Mouse (Mus musculus) intestine, postnatal 0 days (tissue): Measurements from ENCODE around the gene Rdh13. TPM values are rescaled to one million over a fixed set of nuclear protein-coding genes. Genes with fewer than 3 reads are reported as not detected.
"Not testable (repeated sequence)": the region's sequence is repeated elsewhere in the genome, so short reads cannot be mapped to it uniquely, and the experiment has no call there.

ENCODE experiments used
- ATAC-seq: fragments of 200-750 bp; cut with Nextera tagmentation; 2 replicates; pipeline ENCODE4 v1.8.0; 2017; ENCODE audit warnings: mild to moderate bottlenecking, moderate TSS enrichment, moderate library complexity
- H3K27ac ChIP-seq: fragments of 300-500 bp; sonication (generic); 2 replicates; pipeline ENCODE4 v1.5.1; 2014; ENCODE audit warnings: mild to moderate bottlenecking, low read depth, low read length, moderate library complexity
- H3K27me3 ChIP-seq: fragments of 300-500 bp; sonication (generic); replicated peaks from 2 replicates; pipeline ENCODE4 v1.6.1; 2014; ENCODE audit warnings: low read length, mixed read lengths; ENCODE audit not compliant: control insufficient read depth, insufficient read depth
- H3K36me3 ChIP-seq: fragments of 300-500 bp; sonication (generic); 2 replicates; pipeline ENCODE4 v1.6.1; 2014; ENCODE audit warnings: mild to moderate bottlenecking, moderate library complexity; ENCODE audit not compliant: control insufficient read depth, insufficient read depth
- H3K4me1 ChIP-seq: fragments of 300-500 bp; sonication (generic); replicated peaks from 2 replicates; pipeline ENCODE4 v1.6.1; 2014; ENCODE audit warnings: antibody characterized with exemption, low read length, mixed read lengths; ENCODE audit not compliant: control insufficient read depth, insufficient read depth
- H3K4me2 ChIP-seq: fragments of 300-500 bp; sonication (generic); replicated peaks from 2 replicates; pipeline ENCODE4 v1.6.1; 2014; ENCODE audit warnings: low read depth, mild to moderate bottlenecking, moderate library complexity
- H3K4me3 ChIP-seq: fragments of 300-500 bp; sonication (generic); 2 replicates; pipeline ENCODE4 v1.5.1; 2014; ENCODE audit warnings: low read depth, low read length
- H3K9ac ChIP-seq: fragments of 300-500 bp; sonication (generic); 2 replicates; pipeline ENCODE4 v1.6.1; 2014; ENCODE audit warnings: mild to moderate bottlenecking, low read depth, low read length
- H3K9me3 ChIP-seq: fragments of 300-500 bp; sonication (generic); 2 replicates; pipeline ENCODE4 v1.6.1; 2016; ENCODE audit warnings: mixed run types; ENCODE audit not compliant: control insufficient read depth
- CTCF ChIP-seq: sonication (generic); IDR thresholded peaks from 2 replicates; pipeline ENCODE4 v1.5.1; 2016; ENCODE audit warnings: low read depth, mild to moderate bottlenecking, control low read depth, antibody characterized with exemption, moderate library complexity
- WGBS: fragments of 180-500 bp; shearing (Covaris S2); extraction: QIAGEN DNeasy Blood & Tissue Kit; methylation state at CpG from one replicate; pipeline ENCODE4 v1.1.7; 2014; 5-methylcytosine and 5-hydroxymethylcytosine counted together
- microRNA-seq: library from miRNA; unstranded; fragments of <30 nt; microRNA quantifications from one replicate; pipeline ENCODE4, GENCODE M21; 2016
- polyA plus RNA-seq: library from polyadenylated mRNA; unstranded; fragments of >200 nt; fragmentation: Nextera tagmentation; extraction: Ambion mirVana; gene quantifications from 2 replicates; pipeline ENCODE4 v1.2.1, GENCODE M21; 2015

Rdh13 gene
- polyA plus RNA-seq, 1 experiment from 2014 or later = 11.4 TPM

DNA sequence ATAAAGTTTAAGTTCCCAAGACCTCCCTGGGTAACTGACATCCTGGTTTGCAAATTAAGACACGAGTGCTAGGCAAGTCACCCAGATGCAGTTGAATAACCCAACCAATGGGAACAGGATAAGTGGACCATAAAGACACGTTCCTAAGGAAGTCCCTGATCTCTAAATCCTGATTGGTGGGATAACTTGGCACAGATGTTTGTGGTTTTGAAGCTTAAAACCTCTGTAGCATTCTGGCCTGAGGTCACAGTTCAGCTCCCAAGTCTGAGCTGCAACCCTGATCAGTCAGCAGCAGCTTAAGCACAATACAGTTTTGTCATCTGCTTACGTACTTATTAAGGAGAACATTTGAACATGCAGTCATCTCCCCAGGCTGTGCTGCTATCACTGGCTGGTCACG lies 25.2 kb downstream of the Rdh13 start:
- TF ChIP-seq CTCF = no peak
- no peak overlapping the region for H3K4me3 ChIP-seq

GRCm38 (mm10) chr7:4419681-4420080 lies 25.8 kb downstream of the Rdh13 start:
- H3K9ac ChIP-seq = no peak overlapping the region
- no peaks in the 10 kb centered on the region for H3K4me1 ChIP-seq
- no peaks in the 10 kb centered on the region for H3K9me3 ChIP-seq
- no peaks in the 10 kb centered on the region for H3K36me3 ChIP-seq
- no peak overlapping the region for H3K27ac ChIP-seq
- WGBS = 77% methylated on average over 6 of the region's 6 CpGs
- H3K4me3 ChIP-seq = no peak overlapping the region
- TF ChIP-seq CTCF = no peak
- ATAC-seq = no peak
- no peak overlapping the region for H3K4me2 ChIP-seq
- no peaks in the 10 kb centered on the region for H3K27me3 ChIP-seq

More for the DNA sequence above, 25.2 kb downstream of the Rdh13 start:
- Histone ChIP-seq H3K4me1 (no peaks in the 10 kb centered on the region), H3K36me3 (peaks cover 3% of the 10 kb centered on the region; the same call in 1 of the 2 replicates), H3K4me2 (no peak overlapping the region), H3K9me3 (no peaks in the 10 kb centered on the region), H3K27me3 (no peaks in the 10 kb centered on the region), H3K9ac (no peak overlapping the region), H3K27ac (no peak overlapping the region)
- 56% methylated on average over 4 of the region's 4 CpGs for whole genome bisulfite sequencing
- no peak for ATAC-seq

- not testable (repeated sequence) for H3K4me3 ChIP-seq
Measured at GRCm38 (mm10) chr7:4412406-4412805, 33.0 kb downstream of the Rdh13 start.

GRCm38 (mm10) chr7:4397730-4398129 lies 47.7 kb downstream of the Rdh13 start, which contains the start of gene Gp6:
Gene Gp6 (minus strand): TSS chr7:4397744.
- Histone ChIP-seq H3K9me3 (no peaks in the 10 kb centered on the region), H3K27ac (no peak within 1 kb of the TSS), H3K4me3 (no peak within 1 kb of the TSS), H3K9ac (no peak within 1 kb of the TSS), H3K4me1 (no peaks in the 10 kb centered on the region), H3K27me3 (no peaks in the 10 kb centered on the region), H3K4me2 (no peak within 1 kb of the TSS), H3K36me3 (no peaks in the 10 kb centered on the region)
- peak; percentile 83 for ATAC-seq
- no peak for TF ChIP-seq CTCF
- 86% methylated on average over 1 of the region's 1 CpGs for WGBS

More at GRCm38 (mm10) chr7:4412406-4412805, 33.0 kb downstream of the Rdh13 start:
- ATAC-seq, H3K4me2 ChIP-seq, H3K9ac ChIP-seq, H3K27me3 ChIP-seq, H3K36me3 ChIP-seq, H3K4me1 ChIP-seq, H3K9me3 ChIP-seq, H3K27ac ChIP-seq: not testable (repeated sequence)
- 95% methylated on average over 15 of the region's 15 CpGs for WGBS

Small RNA genes within 50 kb of the gene (microRNA-seq; reads per million reads assigned to microRNA genes)
- gene Gm24605 (not detected), gene Gm24752 (not detected), gene Gm25349 (not detected)

Other genes starting within 250 kb of the Rdh13 start
- 0.37 and 0.47 TPM in 2 replicates for gene Lilra5, start 207.9 kb downstream of the Rdh13 start, polyA plus RNA-seq
- gene Ncr1, start 107.9 kb downstream of the Rdh13 start, polyA plus RNA-seq = not detected in 2 replicates
- gene Gp6, start 47.9 kb downstream of the Rdh13 start, polyA plus RNA-seq = not detected in 2 replicates
- gene Eps8l1, start 15.0 kb upstream of the Rdh13 start, polyA plus RNA-seq = 1.1 and 1.7 TPM in 2 replicates
- gene Ppp1r12c, start 56.0 kb upstream of the Rdh13 start, polyA plus RNA-seq = 33.6 and 33.9 TPM in 2 replicates
- gene Tnnt1, start 70.7 kb upstream of the Rdh13 start, polyA plus RNA-seq = 20.1 and 24.3 TPM in 2 replicates
- gene Tnni3, start 78.6 kb upstream of the Rdh13 start, polyA plus RNA-seq = 1.1 TPM in 2 replicates
- gene Dnaaf3, start 86.8 kb upstream of the Rdh13 start, polyA plus RNA-seq = 0.33 and 0.54 TPM in 2 replicates
- gene Syt5, start 101.9 kb upstream of the Rdh13 start, polyA plus RNA-seq = 5.3 and 5.7 TPM in 2 replicates
- gene Ptprh, start 158.4 kb upstream of the Rdh13 start, polyA plus RNA-seq = 16.7 and 17.1 TPM in 2 replicates
- gene Tmem86b, start 185.8 kb upstream of the Rdh13 start, polyA plus RNA-seq = 25.1 and 31.4 TPM in 2 replicates
- gene Ppp6r1, start 213.4 kb upstream of the Rdh13 start, polyA plus RNA-seq = 4.7 and 5.8 TPM in 2 replicates
- 43.3 and 45.6 TPM in 2 replicates for gene Hspbp1, start 239.4 kb upstream of the Rdh13 start, polyA plus RNA-seq
- gene Brsk1, start 245.0 kb upstream of the Rdh13 start, polyA plus RNA-seq = 0.89 and 0.98 TPM in 2 replicates